9 mouse cellular contexts compared by ENCODE assay signal in the genomic region with DNA sequence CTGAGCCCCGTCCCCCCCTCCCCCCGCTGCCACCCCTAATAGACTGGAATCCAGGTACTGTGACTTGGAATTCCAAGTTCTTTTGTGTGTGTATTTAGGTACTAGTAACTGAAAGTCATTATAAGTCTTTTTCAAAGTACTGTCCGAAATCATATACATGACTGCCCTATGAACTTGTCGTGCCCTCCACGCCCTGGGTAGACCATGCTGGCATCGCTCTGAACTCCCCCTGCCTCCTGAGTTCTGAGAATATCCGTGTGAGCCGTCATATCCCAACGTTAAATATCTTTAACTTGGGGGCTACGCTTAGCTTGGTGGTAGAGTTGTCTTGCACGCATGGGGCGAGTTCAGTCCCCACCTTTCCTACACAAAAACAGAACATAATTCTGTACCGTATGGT. TPM values are rescaled to one million over a fixed set of nuclear protein-coding genes. Genes with fewer than 3 reads are reported as not detected.
DNase-seq lines count a peak whose midpoint lies in the region; ATAC-seq and TF ChIP-seq lines count a peak whose summit lies in the region.
"Had no signal": no experiment of that assay in that cellular context is flagged by ENCODE, and none has a peak within 500 bp of the region (broad histone marks: within the 10 kb centered on the region; RNA-seq: fewer than 3 reads in every experiment).

No protein-coding gene starts in this region.

- H3K4me1 ChIP-seq in thymus, adult 2 months (replicated peaks; ENCODE audit: control insufficient read depth, insufficient read depth, low read length) = peaks cover 5% of the 10 kb centered on the region; the same call in 1 of the 2 replicates
- peaks cover 46% of the 10 kb centered on the region for H3K4me1 ChIP-seq in liver, embryonic 13.5 days (replicated peaks)

- peaks cover 13% of the 10 kb centered on the region for H3K36me3 ChIP-seq in thymus, adult 2 months (ENCODE audit: control insufficient read depth, insufficient read depth, low read length)
- H3K36me3 ChIP-seq in liver, embryonic 13.5 days = peaks cover 36% of the 10 kb centered on the region

- no peak for TF ChIP-seq POLR2A in thymus, adult 2 months (IDR thresholded peaks at IDR 0.05; ENCODE audit: control insufficient read depth, extremely low read depth, insufficient read depth, low read length, poor library complexity)

- H3K9me3 ChIP-seq in liver, embryonic 13.5 days (replicated peaks) = no peaks in the 10 kb centered on the region

- no peaks in the 10 kb centered on the region for H3K27me3 ChIP-seq in thymus, adult 2 months (ENCODE audit: control insufficient read depth, insufficient read depth, low read length)
- H3K27me3 ChIP-seq in liver, embryonic 13.5 days = no peaks in the 10 kb centered on the region

- TF ChIP-seq CTCF in gastrocnemius, adult 2 months (IDR thresholded peaks at IDR 0.05) = no peak
- TF ChIP-seq CTCF in thymus, adult 2 months (IDR thresholded peaks at IDR 0.05; ENCODE audit: borderline replicate concordance, control insufficient read depth, extremely low read depth, insufficient read depth, low read length, poor library complexity) = no peak

- 41% methylated on average over 13 of the region's 13 CpGs for WGBS in thymus, adult 2 months
- WGBS in liver, embryonic 13.5 days (ENCODE audit: insufficient replicate concordance) = 42% methylated on average over 13 of the region's 13 CpGs

- ATAC-seq in liver, embryonic 13.5 days (ENCODE audit: low read depth) = no peak
- no peak for ATAC-seq in monocyte, adult 5-6 weeks (replicated peaks; ENCODE audit: insufficient number of reproducible peaks, low FRiP score, low TSS enrichment, poor library complexity, severe bottlenecking)

- DNase-seq in gastrocnemius, adult 2 months = no peak
- no peak for DNase-seq in gastrocnemius, postnatal 14 days
- no peak for DNase-seq in thymus, adult 2 months
- DNase-seq in thymus, postnatal 36 days = no peak
- DNase-seq in liver, embryonic 13.5 days = no peak
- DNase-seq in urinary bladder, postnatal 36 days (ENCODE audit: low spot score in 2 of 2) = no peak
- no peak for DNase-seq in adrenal gland, adult 18-20 months (ENCODE audit: low spot score in 2 of 2)

- peak overlapping the region; percentile 99 for H3K27ac ChIP-seq in gastrocnemius, adult 2 months
- no peak overlapping the region for H3K27ac ChIP-seq in thymus, adult 2 months (ENCODE audit: control insufficient read depth, insufficient read depth, low read length)
- H3K27ac ChIP-seq in liver, embryonic 13.5 days = peak overlapping the region; percentile 87

- peak overlapping the region; percentile 93 for H3K9ac ChIP-seq in liver, embryonic 13.5 days

- peak overlapping the region; percentile 94 for H3K4me3 ChIP-seq in gastrocnemius, adult 2 months
- peak overlapping the region; percentile 67; the same call in 1 of the 2 replicates for H3K4me3 ChIP-seq in thymus, adult 2 months (ENCODE audit: control insufficient read depth, insufficient read depth, low read length)
- H3K4me3 ChIP-seq in liver, embryonic 13.5 days (replicated peaks) = peak overlapping the region; percentile 82

- intact Hi-C loops in gastrocnemius, adult 2 months (cut with DNase I) = no loop called here
- intact Hi-C loops in gastrocnemius, postnatal 14 days (cut with DNase I; ENCODE audit: low total_unique reads) = no loop called here

- peak overlapping the region; percentile 85 for H3K4me2 ChIP-seq in liver, embryonic 13.5 days

RNA-seq across cellular contexts. Expression of gene Ccdc62, which starts 0.7 kb away (rescaled TPM):
- under 1 TPM; 0.66 to 0.73 TPM for total RNA-seq in gastrocnemius, adult 2 months (2021)
- total RNA-seq in gastrocnemius, postnatal 14 days (2021) = 1 to 10 TPM; 1.2 TPM
- 2.3 and 3.8 TPM in 2 replicates for polyA plus RNA-seq in thymus, adult 2 months (2012; rRNA removed)
- polyA plus RNA-seq in liver, embryonic 13.5 days (2015; fragmentation: Nextera tagmentation; extraction: Ambion mirVana) = 3.6 and 4.1 TPM in 2 replicates
- total RNA-seq in monocyte, adult 5-6 weeks (2017) = 0.97 to 2.9 TPM (median 1.2 TPM) in 3 replicates
- 1 to 10 TPM; 4.3 to 4.5 TPM for total RNA-seq in adrenal gland, adult 18-20 months (2021)

RNA-seq across cellular contexts. Expression of gene Gm43518, which starts 3.9 kb away (rescaled TPM):
- 1 to 10 TPM in 1 of 2 experiments, under 1 TPM in 1; 0.89 to 1.1 TPM for total RNA-seq in gastrocnemius, adult 2 months (2021)
- total RNA-seq in gastrocnemius, postnatal 14 days (2021) = under 1 TPM in 1 of 2 experiments, not detected in 1; 0.72 TPM
- 0.42 and 0.62 TPM in 2 replicates for polyA plus RNA-seq in thymus, adult 2 months (2012; rRNA removed)
- polyA plus RNA-seq in liver, embryonic 13.5 days (2015; fragmentation: Nextera tagmentation; extraction: Ambion mirVana) = 0.92 and 1.2 TPM in 2 replicates
- not detected in 3 replicates for total RNA-seq in monocyte, adult 5-6 weeks (2017)
- total RNA-seq in adrenal gland, adult 18-20 months (2021) = 1 to 10 TPM in 1 of 2 experiments, under 1 TPM in 1; 0.74 to 1.5 TPM

RNA-seq across cellular contexts. Expression of gene Denr, which starts 24.2 kb away (rescaled TPM):
- total RNA-seq in gastrocnemius, adult 2 months (2021) = 10 to 100 TPM; 40.1 to 49.3 TPM
- total RNA-seq in gastrocnemius, postnatal 14 days (2021) = 10 to 100 TPM; 45.4 to 55.2 TPM
- 9.7 and 11.8 TPM in 2 replicates for polyA plus RNA-seq in thymus, adult 2 months (2012; rRNA removed)
- polyA plus RNA-seq in liver, embryonic 13.5 days (2015; fragmentation: Nextera tagmentation; extraction: Ambion mirVana) = 79.0 and 103 TPM in 2 replicates
- 29.5 to 40.2 TPM (median 34.4 TPM) in 3 replicates for total RNA-seq in monocyte, adult 5-6 weeks (2017)
- 10 to 100 TPM; 54.7 to 74.1 TPM for total RNA-seq in adrenal gland, adult 18-20 months (2021)

RNA-seq across cellular contexts. Expression of gene Hip1r, which starts 42.3 kb away (rescaled TPM):
- total RNA-seq in gastrocnemius, adult 2 months (2021) = 10 to 100 TPM in 1 of 2 experiments, 1 to 10 TPM in 1; 5.6 to 14.3 TPM
- 10 to 100 TPM in 1 of 2 experiments, 1 to 10 TPM in 1; 7.2 to 11.1 TPM for total RNA-seq in gastrocnemius, postnatal 14 days (2021)
- polyA plus RNA-seq in thymus, adult 2 months (2012; rRNA removed) = 12.5 and 13.8 TPM in 2 replicates
- polyA plus RNA-seq in liver, embryonic 13.5 days (2015; fragmentation: Nextera tagmentation; extraction: Ambion mirVana) = 11.3 and 12.9 TPM in 2 replicates
- total RNA-seq in monocyte, adult 5-6 weeks (2017) = 47.8 to 65.8 TPM (median 64.6 TPM) in 3 replicates
- total RNA-seq in adrenal gland, adult 18-20 months (2021) = 10 to 100 TPM; 20.1 to 28.4 TPM

RNA-seq across cellular contexts. Expression of gene Hcar1, which starts 51.3 kb away (rescaled TPM):
- total RNA-seq in gastrocnemius, adult 2 months (2021) = under 1 TPM; 0.08 to 0.17 TPM
- under 1 TPM; 0.11 to 0.31 TPM for total RNA-seq in gastrocnemius, postnatal 14 days (2021)
- 3.1 and 4.7 TPM in 2 replicates for polyA plus RNA-seq in thymus, adult 2 months (2012; rRNA removed)
- 0.09 and 0.14 TPM in 2 replicates for polyA plus RNA-seq in liver, embryonic 13.5 days (2015; fragmentation: Nextera tagmentation; extraction: Ambion mirVana)
- not detected in 3 replicates for total RNA-seq in monocyte, adult 5-6 weeks (2017)
- total RNA-seq in adrenal gland, adult 18-20 months (2021) = 10 to 100 TPM in 1 of 2 experiments, 1 to 10 TPM in 1; 5.1 to 18.0 TPM
- total RNA-seq: common myeloid progenitor, adult 5-6 weeks had no signal
